Mouse (Mus musculus) hindbrain, embryonic 11.5 days (tissue): ENCODE results near the gene Sema6b. TPM values are rescaled to one million over a fixed set of nuclear protein-coding genes. Genes with fewer than 3 reads are reported as not detected.
A peak's percentile ranks its signal among the peaks of the same experiment; 100 is the strongest.

Experiments used
- ATAC-seq: fragments of 200-750 bp; cut with Nextera tagmentation; 2 replicates; pipeline ENCODE4 v1.8.0; 2017; ENCODE audit warnings: mild to moderate bottlenecking, moderate TSS enrichment, moderate library complexity; ENCODE audit not compliant: low FRiP score
- DNase-seq: peaks from one replicate; pipeline ENCODE4 v3.0.0-alpha.2; 2015; ENCODE audit warnings: low spot score
- H3K27ac ChIP-seq: fragments of 300-500 bp; sonication (generic); 2 replicates; pipeline ENCODE4 v1.5.1; 2014; ENCODE audit warnings: mild to moderate bottlenecking, low read depth, low read length
- H3K27me3 ChIP-seq: fragments of 300-500 bp; sonication (generic); 2 replicates; pipeline ENCODE4 v1.6.1; 2014; ENCODE audit warnings: mild to moderate bottlenecking, low read length, moderate library complexity, mixed read lengths; ENCODE audit not compliant: control insufficient read depth, insufficient read depth
- H3K36me3 ChIP-seq: fragments of 300-500 bp; sonication (generic); 2 replicates; pipeline ENCODE4 v1.6.1; 2014; ENCODE audit warnings: mild to moderate bottlenecking, low read length, moderate library complexity, mixed read lengths; ENCODE audit not compliant: control insufficient read depth, insufficient read depth
- H3K4me1 ChIP-seq: fragments of 300-500 bp; sonication (generic); replicated peaks from 2 replicates; pipeline ENCODE4 v1.6.1; 2014; ENCODE audit warnings: low read length, mixed read lengths; ENCODE audit not compliant: control insufficient read depth, insufficient read depth
- H3K4me2 ChIP-seq: fragments of 300-500 bp; sonication (generic); replicated peaks from 2 replicates; pipeline ENCODE4 v1.6.1; 2014; ENCODE audit warnings: mild to moderate bottlenecking, low read depth, low read length
- H3K4me3 ChIP-seq: fragments of 300-500 bp; sonication (generic); 2 replicates; pipeline ENCODE4 v1.5.1; 2014; ENCODE audit warnings: low read depth, low read length
- H3K9ac ChIP-seq: fragments of 300-500 bp; sonication (generic); 2 replicates; pipeline ENCODE4 v1.6.1; 2014; ENCODE audit warnings: low read depth, low read length
- H3K9me3 ChIP-seq: fragments of 300-500 bp; sonication (generic); 2 replicates; pipeline ENCODE4 v1.6.1; 2016; ENCODE audit warnings: low read length; ENCODE audit not compliant: control insufficient read depth
- WGBS: fragments of 180-500 bp; shearing (Covaris S2); extraction: QIAGEN DNeasy Blood & Tissue Kit; methylation state at CpG from one replicate; pipeline ENCODE4 v1.1.7; 2014; 5-methylcytosine and 5-hydroxymethylcytosine counted together
- polyA plus RNA-seq: library from polyadenylated mRNA; unstranded; fragments of >200 nt; fragmentation: Nextera tagmentation; extraction: Ambion mirVana; gene quantifications from 2 replicates; pipeline ENCODE4 v1.2.1, GENCODE M21; 2014

Gene Sema6b
- polyA plus RNA-seq, 1 experiment from 2014 or later: 2.5 TPM

- 0 out of 2 replicates have a peak within 1 kb of the TSS, but pooled peaks have one; percentile 11 for H3K9ac ChIP-seq
- H3K4me3 ChIP-seq: peak within 1 kb of the TSS; percentile 19
- ATAC-seq (peak; percentile 53; the same call in 1 of the 2 replicates), DNase-seq (peak; percentile 62)
- H3K27ac ChIP-seq: no peak within 1 kb of the TSS
- H3K4me2 ChIP-seq: peak within 1 kb of the TSS; percentile 44
- H3K4me1 ChIP-seq: peaks cover 3% of the 10 kb centered on the region; the same call in 1 of the 2 replicates
- peaks cover 42% of the 10 kb centered on the region for H3K27me3 ChIP-seq
- no peaks in the 10 kb centered on the region for H3K9me3 ChIP-seq
- H3K36me3 ChIP-seq: no peaks in the 10 kb centered on the region
- WGBS: under 1% methylated on average over 25 of the region's 27 CpGs
Measured at GRCm38 (mm10) chr17:56117251-56117710, 22.9 kb downstream of the Sema6b start, which contains the start of gene Plin5. Plin5 (minus strand) TSS chr17:56117596.

DNA sequence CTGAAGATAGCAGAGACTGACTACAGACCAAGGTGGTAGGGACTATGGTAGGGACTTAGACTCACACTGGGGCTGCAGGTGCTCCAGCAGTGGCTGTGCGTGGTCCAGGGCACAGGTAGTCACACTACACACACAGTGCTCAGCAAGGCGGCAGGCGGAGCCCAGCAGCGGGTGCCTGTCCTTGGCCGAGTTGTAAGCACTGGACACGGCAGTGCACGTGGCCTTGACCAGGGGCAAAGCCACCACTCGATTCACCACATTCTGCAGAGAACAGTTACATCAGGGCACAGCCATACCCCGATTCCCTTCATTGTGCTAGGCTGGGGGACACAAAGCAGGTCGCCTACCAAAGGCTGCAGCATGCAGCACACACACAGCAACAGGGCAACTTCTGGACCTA, 23.9 kb downstream of the Sema6b start:
- Histone ChIP-seq H3K4me1 (peaks cover 3% of the 10 kb centered on the region; the same call in 1 of the 2 replicates), H3K27ac (no peak overlapping the region), H3K27me3 (peaks cover 31% of the 10 kb centered on the region), H3K4me3 (no peak overlapping the region), H3K36me3 (no peaks in the 10 kb centered on the region), H3K9me3 (no peaks in the 10 kb centered on the region), H3K4me2 (no peak overlapping the region), H3K9ac (no peak overlapping the region)
- DNase-seq (no peak), ATAC-seq (no peak)
- WGBS: 76% methylated on average over 10 of the region's 10 CpGs

GRCm38 (mm10) chr17:56112743-56113142, 27.4 kb downstream of the Sema6b start:
- no peaks in the 10 kb centered on the region for H3K9me3 ChIP-seq
- DNase-seq (no peak), ATAC-seq (no peak; the same call in 1 of the 2 replicates)
- 75% methylated on average over 3 of the region's 3 CpGs for WGBS
- H3K4me3 ChIP-seq: no peak overlapping the region
- H3K4me1 ChIP-seq: peaks cover 3% of the 10 kb centered on the region; the same call in 1 of the 2 replicates
- no peak overlapping the region for H3K4me2 ChIP-seq
- no peaks in the 10 kb centered on the region for H3K27me3 ChIP-seq
- no peak overlapping the region for H3K9ac ChIP-seq
- H3K27ac ChIP-seq: peak overlapping the region; percentile 24; the same call in 1 of the 2 replicates
- H3K36me3 ChIP-seq: no peaks in the 10 kb centered on the region

- DNase-seq (peak; percentile 87), ATAC-seq (peak; percentile 47)
- H3K27me3 ChIP-seq: no peaks in the 10 kb centered on the region
- no peak overlapping the region for H3K4me2 ChIP-seq
- H3K4me1 ChIP-seq: no peaks in the 10 kb centered on the region
- WGBS: 38% methylated on average over 5 of the region's 5 CpGs
- H3K27ac ChIP-seq: no peak overlapping the region
- no peak overlapping the region for H3K9ac ChIP-seq
- no peaks in the 10 kb centered on the region for H3K36me3 ChIP-seq
- no peaks in the 10 kb centered on the region for H3K9me3 ChIP-seq
- no peak overlapping the region for H3K4me3 ChIP-seq
Measured at GRCm38 (mm10) chr17:56111864-56112263, 28.3 kb downstream of the Sema6b start.

DNA sequence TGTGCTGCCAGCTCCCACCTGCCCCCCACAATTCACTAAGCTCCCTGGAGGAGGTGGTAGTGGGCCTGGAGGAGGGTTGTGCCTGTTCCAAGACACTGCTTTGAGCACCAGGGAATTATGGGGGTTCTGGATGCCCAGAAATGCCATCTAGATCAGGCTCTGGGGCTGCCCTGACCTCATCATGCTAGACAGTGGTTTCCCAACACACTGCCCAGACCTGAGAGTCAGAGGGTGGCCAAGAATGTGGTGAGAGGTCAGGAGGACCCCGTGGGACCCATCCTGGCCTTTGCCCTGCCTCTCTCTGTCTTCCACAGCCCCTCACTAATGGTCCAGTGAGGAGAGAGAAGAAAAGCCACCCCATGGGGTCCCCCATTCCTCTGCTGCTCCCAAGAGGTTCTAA, 29.1 kb downstream of the Sema6b start:
- H3K36me3 ChIP-seq: no peaks in the 10 kb centered on the region
- H3K4me3 ChIP-seq: no peak overlapping the region
- H3K4me2 ChIP-seq: no peak overlapping the region
- WGBS: 77% methylated on average over 1 of the region's 1 CpGs
- no peaks in the 10 kb centered on the region for H3K4me1 ChIP-seq
- DNase-seq (no peak), ATAC-seq (no peak)
- H3K9me3 ChIP-seq: no peaks in the 10 kb centered on the region
- H3K27ac ChIP-seq: no peak overlapping the region
- H3K27me3 ChIP-seq: no peaks in the 10 kb centered on the region
- H3K9ac ChIP-seq: no peak overlapping the region

- no peak overlapping the region for H3K9ac ChIP-seq
- no peak overlapping the region for H3K27ac ChIP-seq
- DNase-seq (no peak), ATAC-seq (no peak)
- H3K4me2 ChIP-seq: no peak overlapping the region
- H3K4me3 ChIP-seq: no peak overlapping the region
- H3K36me3 ChIP-seq: no peaks in the 10 kb centered on the region
- H3K4me1 ChIP-seq: no peaks in the 10 kb centered on the region
- WGBS: 75% methylated on average over 4 of the region's 4 CpGs
- no peaks in the 10 kb centered on the region for H3K27me3 ChIP-seq
- H3K9me3 ChIP-seq: no peaks in the 10 kb centered on the region
Measured at GRCm38 (mm10) chr17:56110571-56110970, 29.6 kb downstream of the Sema6b start.

GRCm38 (mm10) chr17:56109219-56110051, 30.7 kb downstream of the Sema6b start, which contains the start of gene Plin4:
Plin4 (minus strand) TSS chr17:56109803.
- H3K4me1 ChIP-seq: no peaks in the 10 kb centered on the region
- no peak within 1 kb of the TSS for H3K9ac ChIP-seq
- no peak within 1 kb of the TSS for H3K4me2 ChIP-seq
- no peaks in the 10 kb centered on the region for H3K9me3 ChIP-seq
- DNase-seq: no peak
- no peak within 1 kb of the TSS for H3K27ac ChIP-seq
- ATAC-seq: no peak
- H3K36me3 ChIP-seq: no peaks in the 10 kb centered on the region
- H3K4me3 ChIP-seq: no peak within 1 kb of the TSS
- no peaks in the 10 kb centered on the region for H3K27me3 ChIP-seq
- WGBS: 54% methylated on average over 9 of the region's 10 CpGs

DNA sequence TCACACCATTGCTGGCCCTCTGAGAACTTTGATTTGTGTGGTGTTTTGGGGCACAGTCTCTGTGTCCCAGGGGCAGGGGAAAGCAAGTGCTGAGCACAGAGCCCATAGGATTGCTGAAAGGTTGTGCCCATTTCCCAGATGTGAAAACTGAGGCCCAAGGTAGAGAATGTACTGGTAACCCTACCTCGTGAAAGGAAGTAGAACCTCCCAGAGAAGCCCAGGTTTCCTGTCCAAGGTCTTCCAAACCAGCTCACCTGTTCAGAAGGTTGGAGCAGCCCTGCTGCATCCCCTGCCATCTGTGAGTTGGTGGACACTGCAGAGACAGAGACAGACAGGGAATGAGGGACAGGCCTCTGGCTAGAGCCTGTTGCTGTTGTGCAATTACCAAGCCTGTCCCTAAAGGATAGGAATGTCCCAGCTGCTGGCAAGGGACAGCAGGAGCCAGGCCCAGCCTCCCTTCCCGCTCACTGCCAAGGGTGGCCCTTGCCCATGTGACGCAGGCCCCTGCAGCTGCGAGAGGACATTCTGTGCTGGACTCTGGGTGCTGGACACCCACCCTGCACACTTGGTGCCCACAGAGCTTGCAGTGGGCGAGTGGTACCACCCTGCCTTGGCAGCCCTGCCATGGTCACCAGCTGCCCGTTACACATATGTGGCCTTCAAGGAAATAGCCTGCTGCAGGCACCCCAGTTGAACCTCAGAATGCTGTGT, 31.7 kb downstream of the Sema6b start:
- DNase-seq (no peak), ATAC-seq (no peak)
- no peaks in the 10 kb centered on the region for H3K36me3 ChIP-seq
- 77% methylated on average over 6 of the region's 6 CpGs for WGBS
- no peaks in the 10 kb centered on the region for H3K9me3 ChIP-seq
- H3K9ac ChIP-seq: no peak overlapping the region
- H3K27me3 ChIP-seq: no peaks in the 10 kb centered on the region
- no peak overlapping the region for H3K4me2 ChIP-seq
- H3K4me1 ChIP-seq: no peaks in the 10 kb centered on the region
- H3K4me3 ChIP-seq: no peak overlapping the region
- H3K27ac ChIP-seq: no peak overlapping the region
